Mouse (Mus musculus): ENCODE results near the gene March6. TPM values are rescaled to one million over a fixed set of nuclear protein-coding genes. Genes with fewer than 3 reads are reported as not detected.

March6 gene
- polyA plus RNA-seq, 1 experiment from 2014 or later: 28.2 TPM

GRCm38 (mm10) chr15:31436083-31436482 is 94.8 kb downstream of the March6 start:
- no peaks in the 10 kb centered on the region for H3K4me1 ChIP-seq (replicated peaks; ENCODE audit: control insufficient read depth, insufficient read depth, low read length)
- WGBS: 38% methylated on average over 1 of the region's 1 CpGs
- no peak overlapping the region for H3K27ac ChIP-seq (ENCODE audit: low read length)
- ATAC-seq (ENCODE audit: low read depth): no peak
- no peak overlapping the region for H3K4me2 ChIP-seq (ENCODE audit: low read depth, low read length)
- H3K9me3 ChIP-seq (ENCODE audit: control insufficient read depth, low read length): no peaks in the 10 kb centered on the region
- no peaks in the 10 kb centered on the region for H3K36me3 ChIP-seq (ENCODE audit: control insufficient read depth, insufficient read depth, low read length)
- no peak overlapping the region for H3K4me3 ChIP-seq (ENCODE audit: low read length)
- H3K27me3 ChIP-seq (ENCODE audit: control insufficient read depth, insufficient read depth, low read depth, low read length): no peaks in the 10 kb centered on the region; the same call in 1 of the 2 replicates
- H3K9ac ChIP-seq (ENCODE audit: low read length): no peak overlapping the region

- H3K4me2 ChIP-seq (ENCODE audit: low read depth, low read length): no peak overlapping the region
- H3K27me3 ChIP-seq (ENCODE audit: control insufficient read depth, insufficient read depth, low read depth, low read length): no peaks in the 10 kb centered on the region; the same call in 1 of the 2 replicates
- no peaks in the 10 kb centered on the region for H3K4me1 ChIP-seq (replicated peaks; ENCODE audit: control insufficient read depth, insufficient read depth, low read length)
- WGBS: 52% methylated on average over 7 of the region's 7 CpGs
- no peak overlapping the region for H3K27ac ChIP-seq (ENCODE audit: low read length)
- no peak overlapping the region for H3K4me3 ChIP-seq (ENCODE audit: low read length)
- H3K36me3 ChIP-seq (ENCODE audit: control insufficient read depth, insufficient read depth, low read length): no peaks in the 10 kb centered on the region
- no peak for ATAC-seq (ENCODE audit: low read depth)
- H3K9ac ChIP-seq (ENCODE audit: low read length): no peak overlapping the region
- no peaks in the 10 kb centered on the region for H3K9me3 ChIP-seq (ENCODE audit: control insufficient read depth, low read length)
These were observed 97.1 kb downstream of the March6 start for GRCm38 (mm10) chr15:31433768-31434167.

GRCm38 (mm10) chr15:31431847-31432246 is 99.0 kb downstream of the March6 start:
- no peak overlapping the region for H3K9ac ChIP-seq (ENCODE audit: low read length)
- no peaks in the 10 kb centered on the region for H3K9me3 ChIP-seq (ENCODE audit: control insufficient read depth, low read length)
- no peak overlapping the region for H3K4me3 ChIP-seq (ENCODE audit: low read length)
- no peak for ATAC-seq (ENCODE audit: low read depth)
- H3K36me3 ChIP-seq (ENCODE audit: control insufficient read depth, insufficient read depth, low read length): no peaks in the 10 kb centered on the region
- no peak overlapping the region for H3K4me2 ChIP-seq (ENCODE audit: low read depth, low read length)
- no peaks in the 10 kb centered on the region; the same call in 1 of the 2 replicates for H3K27me3 ChIP-seq (ENCODE audit: control insufficient read depth, insufficient read depth, low read depth, low read length)
- no peaks in the 10 kb centered on the region for H3K4me1 ChIP-seq (replicated peaks; ENCODE audit: control insufficient read depth, insufficient read depth, low read length)
- H3K27ac ChIP-seq (ENCODE audit: low read length): no peak overlapping the region
- 80% methylated on average over 8 of the region's 8 CpGs for WGBS

- H3K9me3 ChIP-seq (ENCODE audit: control insufficient read depth, low read length): no peaks in the 10 kb centered on the region
- no peak overlapping the region for H3K9ac ChIP-seq (ENCODE audit: low read length)
- no peaks in the 10 kb centered on the region for H3K4me1 ChIP-seq (replicated peaks; ENCODE audit: control insufficient read depth, insufficient read depth, low read length)
- 69% methylated on average over 2 of the region's 2 CpGs for WGBS
- no peak overlapping the region for H3K27ac ChIP-seq (ENCODE audit: low read length)
- no peak overlapping the region for H3K4me3 ChIP-seq (ENCODE audit: low read length)
- H3K36me3 ChIP-seq (ENCODE audit: control insufficient read depth, insufficient read depth, low read length): no peaks in the 10 kb centered on the region
- no peaks in the 10 kb centered on the region; the same call in 1 of the 2 replicates for H3K27me3 ChIP-seq (ENCODE audit: control insufficient read depth, insufficient read depth, low read depth, low read length)
- ATAC-seq (ENCODE audit: low read depth): no peak
- no peak overlapping the region for H3K4me2 ChIP-seq (ENCODE audit: low read depth, low read length)
These were observed 100.8 kb downstream of the March6 start for GRCm38 (mm10) chr15:31430014-31430413.

GRCm38 (mm10) chr15:31429429-31429828 is 101.4 kb downstream of the March6 start:
- 65% methylated on average over 7 of the region's 7 CpGs for WGBS
- H3K36me3 ChIP-seq (ENCODE audit: control insufficient read depth, insufficient read depth, low read length): no peaks in the 10 kb centered on the region
- no peak for ATAC-seq (ENCODE audit: low read depth)
- no peaks in the 10 kb centered on the region; the same call in 1 of the 2 replicates for H3K27me3 ChIP-seq (ENCODE audit: control insufficient read depth, insufficient read depth, low read depth, low read length)
- H3K27ac ChIP-seq (ENCODE audit: low read length): no peak overlapping the region
- no peaks in the 10 kb centered on the region for H3K9me3 ChIP-seq (ENCODE audit: control insufficient read depth, low read length)
- H3K4me3 ChIP-seq (ENCODE audit: low read length): no peak overlapping the region
- H3K9ac ChIP-seq (ENCODE audit: low read length): no peak overlapping the region
- no peaks in the 10 kb centered on the region for H3K4me1 ChIP-seq (replicated peaks; ENCODE audit: control insufficient read depth, insufficient read depth, low read length)
- H3K4me2 ChIP-seq (ENCODE audit: low read depth, low read length): no peak overlapping the region

GRCm38 (mm10) chr15:31428571-31428970 is 102.3 kb downstream of the March6 start:
- H3K36me3 ChIP-seq (ENCODE audit: control insufficient read depth, insufficient read depth, low read length): no peaks in the 10 kb centered on the region
- H3K27me3 ChIP-seq (ENCODE audit: control insufficient read depth, insufficient read depth, low read depth, low read length): no peaks in the 10 kb centered on the region; the same call in 1 of the 2 replicates
- 48% methylated on average over 12 of the region's 12 CpGs for WGBS
- H3K9ac ChIP-seq (ENCODE audit: low read length): no peak overlapping the region
- H3K9me3 ChIP-seq (ENCODE audit: control insufficient read depth, low read length): no peaks in the 10 kb centered on the region
- H3K4me2 ChIP-seq (ENCODE audit: low read depth, low read length): no peak overlapping the region
- no peak overlapping the region for H3K4me3 ChIP-seq (ENCODE audit: low read length)
- ATAC-seq (ENCODE audit: low read depth): peak; percentile 49; the same call in 1 of the 2 replicates
- no peaks in the 10 kb centered on the region for H3K4me1 ChIP-seq (replicated peaks; ENCODE audit: control insufficient read depth, insufficient read depth, low read length)
- no peak overlapping the region for H3K27ac ChIP-seq (ENCODE audit: low read length)

GRCm38 (mm10) chr15:31427390-31427789 is 103.5 kb downstream of the March6 start:
- no peak overlapping the region for H3K9ac ChIP-seq (ENCODE audit: low read length)
- no peaks in the 10 kb centered on the region; the same call in 1 of the 2 replicates for H3K27me3 ChIP-seq (ENCODE audit: control insufficient read depth, insufficient read depth, low read depth, low read length)
- H3K9me3 ChIP-seq (ENCODE audit: control insufficient read depth, low read length): no peaks in the 10 kb centered on the region
- ATAC-seq (ENCODE audit: low read depth): no peak
- no peaks in the 10 kb centered on the region; the same call in 1 of the 2 replicates for H3K4me1 ChIP-seq (replicated peaks; ENCODE audit: control insufficient read depth, insufficient read depth, low read length)
- no peak overlapping the region for H3K4me3 ChIP-seq (ENCODE audit: low read length)
- no peaks in the 10 kb centered on the region for H3K36me3 ChIP-seq (ENCODE audit: control insufficient read depth, insufficient read depth, low read length)
- no peak overlapping the region for H3K4me2 ChIP-seq (ENCODE audit: low read depth, low read length)
- H3K27ac ChIP-seq (ENCODE audit: low read length): no peak overlapping the region
- 54% methylated on average over 3 of the region's 3 CpGs for WGBS

GRCm38 (mm10) chr15:31426066-31426706 is 104.7 kb downstream of the March6 start:
- Histone ChIP-seq H3K9ac (ENCODE audit: low read length) (no peak overlapping the region), H3K4me2 (ENCODE audit: low read depth, low read length) (no peak overlapping the region), H3K27me3 (ENCODE audit: control insufficient read depth, insufficient read depth, low read depth, low read length) (no peaks in the 10 kb centered on the region), H3K4me3 (ENCODE audit: low read length) (no peak overlapping the region), H3K9me3 (ENCODE audit: control insufficient read depth, low read length) (no peaks in the 10 kb centered on the region), H3K36me3 (ENCODE audit: control insufficient read depth, insufficient read depth, low read length) (no peaks in the 10 kb centered on the region), H3K4me1 (replicated peaks; ENCODE audit: control insufficient read depth, insufficient read depth, low read length) (no peaks in the 10 kb centered on the region; the same call in 1 of the 2 replicates), H3K27ac (ENCODE audit: low read length) (no peak overlapping the region)
- no peak; the same call in 1 of the 2 replicates for ATAC-seq (ENCODE audit: low read depth)
- whole genome bisulfite sequencing: 37% methylated on average over 8 of the region's 8 CpGs

GRCm38 (mm10) chr15:31422649-31423369 is 108.0 kb downstream of the March6 start:
- ATAC-seq (ENCODE audit: low read depth): peak; percentile 43; the same call in 1 of the 2 replicates
- Histone ChIP-seq H3K4me2 (ENCODE audit: low read depth, low read length) (no peak overlapping the region), H3K9ac (ENCODE audit: low read length) (no peak overlapping the region), H3K4me1 (replicated peaks; ENCODE audit: control insufficient read depth, insufficient read depth, low read length) (peaks cover 6% of the 10 kb centered on the region), H3K27ac (ENCODE audit: low read length) (no peak overlapping the region), H3K9me3 (ENCODE audit: control insufficient read depth, low read length) (no peaks in the 10 kb centered on the region), H3K36me3 (ENCODE audit: control insufficient read depth, insufficient read depth, low read length) (no peaks in the 10 kb centered on the region), H3K4me3 (ENCODE audit: low read length) (no peak overlapping the region), H3K27me3 (ENCODE audit: control insufficient read depth, insufficient read depth, low read depth, low read length) (no peaks in the 10 kb centered on the region)
- 41% methylated on average over 7 of the region's 7 CpGs for WGBS
